Mouse (Mus musculus): ENCODE measurements around the gene Snap25. TPM values are rescaled to one million over a fixed set of nuclear protein-coding genes. Genes with fewer than 3 reads are reported as not detected.

Gene Snap25
- polyA plus RNA-seq, 1 experiment from 2014 or later: 78.4 TPM

DNA sequence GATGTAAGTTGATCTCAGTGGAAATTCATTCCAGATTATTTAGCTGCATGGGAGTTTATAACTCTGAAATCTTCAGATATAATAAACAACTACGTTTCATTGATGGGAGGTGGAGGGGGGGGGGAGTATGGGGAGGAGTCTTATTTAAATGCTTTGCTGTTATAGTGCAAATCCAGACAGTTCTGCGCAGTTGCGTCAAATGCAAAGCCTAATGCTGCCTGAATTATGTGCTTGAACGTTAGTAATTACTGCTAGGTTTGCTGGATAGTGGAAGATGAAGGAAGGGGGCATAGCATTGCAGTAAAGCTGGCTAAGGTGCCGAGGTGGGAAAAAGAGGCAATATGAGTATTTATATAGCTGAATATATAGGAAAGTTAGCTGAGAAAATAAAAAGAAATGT is 2.3 kb downstream of the Snap25 start:
- Histone ChIP-seq H3K4me2 (replicated peaks) (peak overlapping the region; percentile 47), H3K27me3 (no peaks in the 10 kb centered on the region), H3K4me3 (replicated peaks) (peak overlapping the region; percentile 20), H3K36me3 (no peaks in the 10 kb centered on the region), H3K9me3 (no peaks in the 10 kb centered on the region), H3K9ac (replicated peaks) (no peak overlapping the region; the same call in 1 of the 2 replicates), H3K4me1 (replicated peaks) (peaks cover 19% of the 10 kb centered on the region), H3K27ac (no peak overlapping the region)
- no peak for ATAC-seq
- WGBS: 66% methylated on average over 5 of the region's 5 CpGs

DNA sequence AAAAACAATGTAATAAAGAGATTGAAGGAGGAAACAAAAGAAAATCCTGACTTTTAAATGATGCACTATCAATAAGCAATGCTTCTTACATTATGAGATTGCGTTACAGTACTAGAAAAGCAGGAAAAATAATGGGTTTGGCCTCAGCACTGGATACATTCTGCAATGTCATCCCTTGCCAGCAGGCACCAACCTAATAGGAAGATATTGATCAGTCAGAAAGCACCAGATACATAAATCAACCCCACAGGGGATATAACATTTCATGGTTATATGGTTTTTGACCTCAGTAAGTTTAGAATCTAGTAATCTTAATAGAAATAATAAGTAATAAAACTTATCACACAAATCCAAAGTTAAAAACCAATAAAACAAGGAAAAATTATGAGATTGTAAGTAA is 3.1 kb downstream of the Snap25 start:
- Histone ChIP-seq H3K9me3 (no peaks in the 10 kb centered on the region), H3K4me2 (replicated peaks) (peak overlapping the region; percentile 47; the same call in 1 of the 2 replicates), H3K27me3 (no peaks in the 10 kb centered on the region), H3K4me1 (replicated peaks) (peaks cover 15% of the 10 kb centered on the region), H3K4me3 (replicated peaks) (no peak overlapping the region), H3K27ac (no peak overlapping the region), H3K9ac (replicated peaks) (no peak overlapping the region), H3K36me3 (no peaks in the 10 kb centered on the region)
- WGBS: 76% methylated on average over 1 of the region's 1 CpGs
- no peak for ATAC-seq

- H3K9ac ChIP-seq (replicated peaks): no peak overlapping the region
- H3K4me2 ChIP-seq (replicated peaks): no peak overlapping the region
- no peaks in the 10 kb centered on the region for H3K27me3 ChIP-seq
- H3K4me1 ChIP-seq (replicated peaks): peaks cover 6% of the 10 kb centered on the region
- 23% methylated on average over 4 of the region's 4 CpGs for WGBS
- ATAC-seq: no peak
- H3K4me3 ChIP-seq (replicated peaks): no peak overlapping the region
- no peaks in the 10 kb centered on the region for H3K36me3 ChIP-seq
- no peak overlapping the region for H3K27ac ChIP-seq
- H3K9me3 ChIP-seq: no peaks in the 10 kb centered on the region
Observed at GRCm38 (mm10) chr2:136720235-136720634, 7.0 kb downstream of the Snap25 start.

DNA sequence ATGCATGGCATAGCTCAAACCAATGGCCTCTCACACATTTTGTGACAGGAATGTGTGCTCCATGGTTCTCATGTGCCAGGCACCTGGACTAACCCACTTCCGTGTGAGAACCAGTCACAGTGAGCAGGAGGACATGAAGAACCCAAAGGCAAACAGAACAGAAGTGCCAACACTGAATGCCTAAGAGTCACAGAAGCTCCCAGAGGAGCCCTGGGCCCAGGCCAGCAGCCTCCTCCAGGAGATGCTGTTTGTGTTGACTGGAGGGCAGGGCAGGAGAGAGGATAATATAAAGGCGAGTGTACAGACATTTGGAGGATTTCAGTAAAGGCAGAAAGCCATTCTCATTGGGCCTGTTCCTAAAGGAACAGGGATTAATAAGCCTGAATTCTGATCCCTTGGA is 25.0 kb downstream of the Snap25 start:
- no peak overlapping the region for H3K4me2 ChIP-seq (replicated peaks)

GRCm38 (mm10) chr2:136742230-136742629 is 29.0 kb downstream of the Snap25 start:
- Histone ChIP-seq H3K4me3 (replicated peaks) (no peak overlapping the region), H3K27ac (no peak overlapping the region), H3K4me1 (replicated peaks) (peaks cover 16% of the 10 kb centered on the region), H3K4me2 (replicated peaks) (no peak overlapping the region), H3K27me3 (no peaks in the 10 kb centered on the region), H3K36me3 (0 out of 2 replicates have a peak, but pooled peaks cover 7% of the 10 kb centered on the region), H3K9ac (replicated peaks) (no peak overlapping the region), H3K9me3 (peaks cover 9% of the 10 kb centered on the region; the same call in 1 of the 2 replicates)
- no peak for ATAC-seq
- WGBS: 89% methylated on average over 2 of the region's 2 CpGs

More for the DNA sequence above, 25.0 kb downstream of the Snap25 start:
- 87% methylated on average over 2 of the region's 2 CpGs for WGBS
- H3K4me3 ChIP-seq (replicated peaks): no peak overlapping the region
- peaks cover 9% of the 10 kb centered on the region; the same call in 1 of the 2 replicates for H3K9me3 ChIP-seq
- H3K36me3 ChIP-seq: 0 out of 2 replicates have a peak, but pooled peaks cover 7% of the 10 kb centered on the region
- no peak overlapping the region for H3K27ac ChIP-seq
- H3K4me1 ChIP-seq (replicated peaks): no peaks in the 10 kb centered on the region
- H3K9ac ChIP-seq (replicated peaks): no peak overlapping the region
- ATAC-seq: no peak
- H3K27me3 ChIP-seq: no peaks in the 10 kb centered on the region

GRCm38 (mm10) chr2:136744683-136745326 is 31.6 kb downstream of the Snap25 start:
- H3K9me3 ChIP-seq: peaks cover 5% of the 10 kb centered on the region; the same call in 1 of the 2 replicates
- H3K4me3 ChIP-seq (replicated peaks): no peak overlapping the region
- H3K4me1 ChIP-seq (replicated peaks): peaks cover 16% of the 10 kb centered on the region
- peak; percentile 88 for ATAC-seq
- WGBS: 79% methylated on average over 2 of the region's 2 CpGs
- H3K36me3 ChIP-seq: 0 out of 2 replicates have a peak, but pooled peaks cover 3% of the 10 kb centered on the region
- H3K9ac ChIP-seq (replicated peaks): no peak overlapping the region
- H3K27me3 ChIP-seq: no peaks in the 10 kb centered on the region
- no peak overlapping the region for H3K4me2 ChIP-seq (replicated peaks)
- H3K27ac ChIP-seq: peak overlapping the region; percentile 51

GRCm38 (mm10) chr2:136745327-136745994 is 32.2 kb downstream of the Snap25 start:
- H3K27ac ChIP-seq: peak overlapping the region; percentile 51
- no peak for ATAC-seq
- no peak overlapping the region for H3K4me2 ChIP-seq (replicated peaks)
- no peak overlapping the region for H3K9ac ChIP-seq (replicated peaks)
- H3K9me3 ChIP-seq: no peaks in the 10 kb centered on the region
- no peak overlapping the region for H3K4me3 ChIP-seq (replicated peaks)
- WGBS: 61% methylated on average over 7 of the region's 7 CpGs
- H3K27me3 ChIP-seq: no peaks in the 10 kb centered on the region
- H3K4me1 ChIP-seq (replicated peaks): peaks cover 16% of the 10 kb centered on the region
- H3K36me3 ChIP-seq: no peaks in the 10 kb centered on the region

DNA sequence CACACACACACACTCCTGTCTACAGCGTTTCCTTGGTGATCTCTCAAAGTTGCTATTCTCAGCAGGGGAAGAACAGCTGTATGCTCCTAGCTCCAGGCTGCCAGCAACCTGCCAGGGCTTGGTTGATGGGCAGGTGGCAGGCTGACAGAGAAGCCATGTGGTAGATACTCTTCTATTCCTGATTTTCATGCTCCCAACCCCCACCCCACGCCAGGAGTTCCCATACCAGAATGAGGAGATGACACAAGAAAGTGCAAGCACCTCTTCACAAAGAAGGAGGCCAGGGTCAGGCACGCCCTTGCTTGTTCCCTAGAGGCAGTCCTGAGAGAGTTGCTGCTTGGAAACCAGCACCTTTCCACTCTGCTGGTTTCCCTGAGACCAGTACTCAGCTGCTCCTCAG is 40.4 kb downstream of the Snap25 start:
- Histone ChIP-seq H3K27ac (no peak overlapping the region), H3K36me3 (0 out of 2 replicates have a peak, but pooled peaks cover 3% of the 10 kb centered on the region), H3K4me1 (replicated peaks) (peaks cover 8% of the 10 kb centered on the region), H3K9me3 (no peaks in the 10 kb centered on the region), H3K4me3 (replicated peaks) (no peak overlapping the region), H3K9ac (replicated peaks) (no peak overlapping the region), H3K27me3 (no peaks in the 10 kb centered on the region), H3K4me2 (replicated peaks) (no peak overlapping the region)
- ATAC-seq: peak; percentile 73
- WGBS: 17% methylated on average over 3 of the region's 3 CpGs

DNA sequence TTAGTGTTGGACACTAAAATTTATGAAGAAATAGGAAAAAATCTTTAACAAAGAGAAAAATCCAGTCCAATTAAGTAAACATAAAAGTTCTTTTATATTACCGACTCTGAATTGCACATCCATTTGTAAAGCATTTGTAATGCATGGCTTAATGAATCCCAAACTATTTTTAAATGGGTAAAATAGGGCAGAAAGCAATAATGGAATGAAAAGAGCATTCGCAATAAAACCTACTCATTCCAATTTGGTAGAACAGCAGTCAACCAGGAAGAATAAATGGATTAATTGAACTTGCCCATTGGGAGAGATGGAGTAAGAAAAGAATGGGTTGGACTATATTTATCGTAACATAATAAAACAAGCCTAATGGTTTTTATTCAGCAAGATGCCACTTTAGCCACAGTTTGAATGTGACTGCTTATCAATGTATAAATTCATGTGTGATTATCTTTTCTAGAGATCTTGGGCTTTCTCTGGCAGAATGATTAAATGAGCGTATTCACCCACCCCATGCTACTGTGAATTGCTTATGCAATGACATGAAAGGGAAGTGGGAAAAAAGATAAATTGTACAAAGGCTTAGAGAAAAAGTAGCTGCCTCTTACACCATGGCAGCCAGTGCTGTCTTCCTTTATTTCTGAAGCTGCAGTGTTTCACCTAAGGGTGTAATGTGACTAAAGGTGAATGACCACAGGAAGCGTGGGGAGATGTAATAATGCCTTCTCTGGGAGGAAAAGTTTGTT is 45.7 kb downstream of the Snap25 start:
- Histone ChIP-seq H3K27me3 (no peaks in the 10 kb centered on the region), H3K4me1 (replicated peaks) (peaks cover under 1% of the 10 kb centered on the region; the same call in 1 of the 2 replicates), H3K36me3 (0 out of 2 replicates have a peak, but pooled peaks cover 3% of the 10 kb centered on the region), H3K27ac (no peak overlapping the region), H3K9me3 (no peaks in the 10 kb centered on the region), H3K4me3 (replicated peaks) (no peak overlapping the region), H3K9ac (replicated peaks) (no peak overlapping the region), H3K4me2 (replicated peaks) (no peak overlapping the region)
- whole genome bisulfite sequencing: 61% methylated on average over 5 of the region's 5 CpGs
- no peak for ATAC-seq

DNA sequence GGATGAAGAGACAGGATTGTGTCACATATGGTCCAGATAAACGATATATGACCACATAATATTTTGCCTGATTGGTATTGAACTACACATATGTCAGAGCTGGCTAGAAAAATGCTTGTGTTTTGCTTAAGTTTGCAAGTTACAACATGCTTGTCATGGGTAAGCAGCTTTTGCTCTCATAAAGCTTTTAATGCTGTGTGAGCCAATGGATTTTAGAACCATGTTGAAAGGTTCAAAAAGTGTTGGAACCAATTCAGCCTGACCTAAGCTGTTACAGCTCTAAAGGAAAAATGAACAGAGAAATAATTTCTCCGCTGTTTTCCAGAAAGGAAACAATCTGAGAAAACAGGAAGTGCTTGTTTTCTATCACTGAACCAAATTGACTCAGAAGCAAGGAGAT is 64.9 kb downstream of the Snap25 start:
- no peaks in the 10 kb centered on the region for H3K4me1 ChIP-seq (replicated peaks)
- no peak for ATAC-seq
- no peak overlapping the region for H3K27ac ChIP-seq
- H3K4me2 ChIP-seq (replicated peaks): no peak overlapping the region
- H3K9ac ChIP-seq (replicated peaks): no peak overlapping the region
- no peaks in the 10 kb centered on the region for H3K27me3 ChIP-seq
- no peak overlapping the region for H3K4me3 ChIP-seq (replicated peaks)
- 89% methylated on average over 2 of the region's 2 CpGs for WGBS
- no peaks in the 10 kb centered on the region for H3K9me3 ChIP-seq
- H3K36me3 ChIP-seq: peaks cover 31% of the 10 kb centered on the region

DNA sequence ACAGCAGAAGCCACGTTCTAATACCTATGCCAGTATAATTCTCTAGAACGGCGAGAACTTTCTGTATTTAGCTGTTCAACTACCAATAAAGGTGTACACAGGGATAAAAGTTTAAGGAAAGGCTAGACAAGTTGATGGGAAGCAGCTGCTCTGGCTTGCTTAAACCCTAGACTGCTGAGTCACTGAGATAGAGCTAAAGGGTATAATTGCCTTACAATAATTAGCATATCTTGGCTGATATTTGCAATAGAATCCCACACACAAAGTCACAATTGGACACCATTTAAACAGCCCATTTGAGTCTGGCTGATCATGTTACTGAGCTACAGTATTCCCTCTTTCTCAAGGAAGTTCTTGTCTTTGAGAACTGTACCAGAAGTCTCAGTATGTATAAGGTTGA is 65.4 kb downstream of the Snap25 start:
- no peak overlapping the region for H3K4me3 ChIP-seq (replicated peaks)
- 96% methylated on average over 3 of the region's 3 CpGs for WGBS
- no peak overlapping the region for H3K27ac ChIP-seq
- no peak for ATAC-seq
- H3K9ac ChIP-seq (replicated peaks): no peak overlapping the region
- no peak overlapping the region for H3K4me2 ChIP-seq (replicated peaks)
- no peaks in the 10 kb centered on the region for H3K4me1 ChIP-seq (replicated peaks)
- H3K36me3 ChIP-seq: peaks cover 31% of the 10 kb centered on the region
- no peaks in the 10 kb centered on the region for H3K9me3 ChIP-seq
- H3K27me3 ChIP-seq: no peaks in the 10 kb centered on the region

- ATAC-seq: no peak
- Histone ChIP-seq H3K36me3 (peaks cover 26% of the 10 kb centered on the region), H3K27me3 (no peaks in the 10 kb centered on the region), H3K4me1 (replicated peaks) (no peaks in the 10 kb centered on the region), H3K9me3 (no peaks in the 10 kb centered on the region), H3K4me3 (replicated peaks) (no peak overlapping the region), H3K27ac (no peak overlapping the region), H3K9ac (replicated peaks) (no peak overlapping the region), H3K4me2 (replicated peaks) (no peak overlapping the region)
Observed at GRCm38 (mm10) chr2:136780268-136780667, 67.0 kb downstream of the Snap25 start.
